Mouse (Mus musculus): ENCODE results near the gene Rps6kb2. TPM values are rescaled to one million over a fixed set of nuclear protein-coding genes. Genes with fewer than 3 reads are reported as not detected.
A peak's percentile ranks its signal among the peaks of the same experiment; 100 is the strongest.

Gene Rps6kb2
- polyA plus RNA-seq, 1 experiment from 2014 or later: 63.3 TPM

DNA sequence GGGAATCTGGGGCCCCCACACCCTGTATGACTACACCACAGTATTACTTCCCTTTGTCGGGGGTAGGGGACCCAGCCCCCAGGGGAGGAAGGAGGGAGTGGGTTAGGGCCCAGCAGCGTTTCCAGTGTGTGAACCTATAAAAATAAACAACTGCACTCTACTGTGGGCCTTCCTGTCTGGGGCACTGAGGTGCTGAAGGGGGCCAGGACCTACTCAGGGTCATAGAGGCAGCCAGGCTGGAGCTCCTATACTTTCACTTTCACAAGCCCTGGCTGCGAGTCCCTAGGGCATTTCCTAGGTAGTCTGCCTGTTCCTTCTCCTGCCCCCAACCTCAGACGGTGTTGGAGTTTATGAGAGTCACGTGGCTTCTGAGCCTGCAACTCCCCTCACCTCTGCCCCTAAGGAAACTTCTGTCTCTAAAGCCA is 49.3 kb downstream of the Rps6kb2 start:
- ATAC-seq (ENCODE audit: insufficient number of reproducible peaks, insufficient read depth, low FRiP score, low TSS enrichment, low read depth): peak; percentile 22; the same call in 1 of the 2 replicates
- peaks cover 19% of the 10 kb centered on the region for H3K4me1 ChIP-seq (replicated peaks)
- H3K9me3 ChIP-seq: no peaks in the 10 kb centered on the region
- peak overlapping the region; percentile 15; the same call in 1 of the 2 replicates for H3K4me2 ChIP-seq
- peak overlapping the region; percentile 4; the same call in 1 of the 2 replicates for H3K9ac ChIP-seq (replicated peaks)
- H3K27ac ChIP-seq: peak overlapping the region; percentile 83
- H3K27me3 ChIP-seq: no peaks in the 10 kb centered on the region
- peaks cover 74% of the 10 kb centered on the region for H3K36me3 ChIP-seq
- 23% methylated on average over 5 of the region's 5 CpGs for WGBS
- H3K4me3 ChIP-seq (replicated peaks): no peak overlapping the region

DNA sequence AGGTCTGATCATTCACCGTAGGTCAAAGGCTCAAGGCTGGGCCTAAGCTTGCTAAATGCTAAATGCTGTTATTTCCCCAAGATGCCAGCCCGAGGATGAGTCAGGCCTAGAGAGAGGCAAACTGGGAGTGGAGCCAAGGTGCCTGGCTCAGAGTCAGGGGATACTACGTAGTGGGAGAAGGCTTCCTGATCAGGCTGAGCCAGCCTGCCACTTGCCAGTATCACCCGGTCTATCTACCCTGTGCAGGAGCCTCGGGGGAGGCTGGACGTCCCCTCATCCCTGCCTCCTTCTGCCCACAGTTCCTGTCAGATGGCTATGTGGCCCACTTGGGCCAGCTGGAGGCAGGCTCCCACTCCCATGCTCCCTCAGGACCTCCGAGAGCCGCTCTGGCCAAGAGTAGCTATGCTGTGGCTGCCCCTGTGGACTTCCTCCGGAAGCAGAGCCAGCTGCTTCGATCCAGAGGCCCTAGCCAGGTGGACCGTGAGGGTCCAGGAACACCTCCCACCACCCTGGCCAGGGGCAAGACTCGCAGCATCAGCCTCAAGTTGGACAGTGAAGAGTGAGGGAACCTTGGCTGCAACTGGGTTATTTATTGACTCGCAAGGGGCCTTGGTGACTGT is 49.9 kb downstream of the Rps6kb2 start:
- Histone ChIP-seq H3K36me3 (peaks cover 71% of the 10 kb centered on the region), H3K27ac (peak overlapping the region; percentile 83), H3K4me2 (peak overlapping the region; percentile 15; the same call in 1 of the 2 replicates), H3K9me3 (no peaks in the 10 kb centered on the region), H3K4me1 (replicated peaks) (peaks cover 19% of the 10 kb centered on the region), H3K9ac (replicated peaks) (no peak overlapping the region; the same call in 1 of the 2 replicates), H3K27me3 (no peaks in the 10 kb centered on the region), H3K4me3 (replicated peaks) (no peak overlapping the region)
- 0 out of 2 replicates have a peak, but pooled peaks have one; percentile 14 for ATAC-seq (ENCODE audit: insufficient number of reproducible peaks, insufficient read depth, low FRiP score, low TSS enrichment, low read depth)
- 79% methylated on average over 13 of the region's 13 CpGs for WGBS

GRCm38 (mm10) chr19:4112063-4112960 is 50.8 kb downstream of the Rps6kb2 start:
- Histone ChIP-seq H3K4me3 (replicated peaks) (no peak overlapping the region), H3K4me2 (no peak overlapping the region), H3K36me3 (peaks cover 61% of the 10 kb centered on the region), H3K9me3 (no peaks in the 10 kb centered on the region), H3K27me3 (no peaks in the 10 kb centered on the region), H3K4me1 (replicated peaks) (peaks cover 19% of the 10 kb centered on the region), H3K27ac (no peak overlapping the region), H3K9ac (replicated peaks) (no peak overlapping the region)
- no peak for ATAC-seq (ENCODE audit: insufficient number of reproducible peaks, insufficient read depth, low FRiP score, low TSS enrichment, low read depth)
- WGBS: 93% methylated on average over 26 of the region's 26 CpGs

- Histone ChIP-seq H3K27me3 (no peaks in the 10 kb centered on the region), H3K4me2 (no peak overlapping the region), H3K36me3 (peaks cover 26% of the 10 kb centered on the region), H3K9me3 (no peaks in the 10 kb centered on the region), H3K4me3 (replicated peaks) (no peak overlapping the region), H3K4me1 (replicated peaks) (peaks cover 10% of the 10 kb centered on the region), H3K27ac (no peak overlapping the region), H3K9ac (replicated peaks) (no peak overlapping the region)
- no peak for ATAC-seq (ENCODE audit: insufficient number of reproducible peaks, insufficient read depth, low FRiP score, low TSS enrichment, low read depth)
- WGBS: 87% methylated on average over 9 of the region's 9 CpGs
Measured at GRCm38 (mm10) chr19:4108535-4108934, 54.6 kb downstream of the Rps6kb2 start.

DNA sequence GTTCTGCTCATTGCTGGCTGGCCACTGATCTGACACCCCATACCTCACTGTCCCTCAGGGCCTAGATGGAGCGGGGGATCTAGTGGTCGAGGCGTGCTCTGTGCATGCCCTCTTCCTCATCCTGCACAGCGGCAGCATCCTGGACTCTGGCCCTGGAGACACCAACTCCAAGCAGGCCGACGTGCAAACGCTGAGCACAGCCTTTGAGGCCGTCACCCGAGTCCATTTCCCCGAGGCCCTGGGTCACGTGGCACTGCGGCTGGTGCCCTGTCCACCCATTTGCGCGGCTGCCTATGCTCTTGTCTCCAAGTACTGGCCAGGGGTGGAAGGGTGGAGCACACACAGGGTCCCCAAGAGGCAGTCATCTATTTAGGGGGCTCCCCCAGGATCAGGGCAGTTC is 56.5 kb downstream of the Rps6kb2 start:
- Histone ChIP-seq H3K36me3 (peaks cover 10% of the 10 kb centered on the region), H3K27ac (no peak overlapping the region), H3K9me3 (no peaks in the 10 kb centered on the region), H3K4me2 (no peak overlapping the region), H3K4me3 (replicated peaks) (no peak overlapping the region), H3K27me3 (peaks cover 18% of the 10 kb centered on the region), H3K9ac (replicated peaks) (no peak overlapping the region), H3K4me1 (replicated peaks) (peaks cover 4% of the 10 kb centered on the region; the same call in 1 of the 2 replicates)
- WGBS: 88% methylated on average over 14 of the region's 14 CpGs
- no peak for ATAC-seq (ENCODE audit: insufficient number of reproducible peaks, insufficient read depth, low FRiP score, low TSS enrichment, low read depth)

DNA sequence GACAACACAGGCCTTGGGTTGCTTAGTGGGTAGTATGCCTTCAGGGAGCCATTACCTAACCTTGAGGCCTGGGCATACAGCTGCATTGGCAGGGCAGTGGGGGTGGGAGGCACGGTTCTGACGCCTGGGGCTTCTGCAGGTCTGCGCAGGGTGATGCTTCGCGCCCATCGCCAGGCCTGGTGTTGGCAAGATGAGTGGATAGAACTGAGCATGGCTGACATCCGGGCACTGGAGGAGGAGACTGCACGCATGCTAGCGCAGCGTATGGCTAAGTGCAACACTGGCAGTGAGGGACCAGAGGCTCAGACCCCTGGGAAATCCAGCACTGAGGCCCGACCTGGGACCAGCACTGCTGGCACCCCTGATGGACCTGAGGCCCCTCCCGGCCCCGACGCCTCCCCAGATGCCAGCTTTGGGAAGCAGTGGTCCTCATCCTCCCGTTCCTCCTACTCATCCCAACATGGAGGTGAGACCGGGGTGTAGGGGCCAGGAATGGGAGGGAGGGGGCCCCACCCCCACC is 58.4 kb downstream of the Rps6kb2 start:
- no peak overlapping the region for H3K27ac ChIP-seq

More for the DNA sequence above, 58.4 kb downstream of the Rps6kb2 start:
- ATAC-seq (ENCODE audit: insufficient number of reproducible peaks, insufficient read depth, low FRiP score, low TSS enrichment, low read depth): no peak
- Histone ChIP-seq H3K36me3 (peaks cover 6% of the 10 kb centered on the region; the same call in 1 of the 2 replicates), H3K4me1 (replicated peaks) (peaks cover 23% of the 10 kb centered on the region), H3K9ac (replicated peaks) (peak overlapping the region; percentile 18; the same call in 1 of the 2 replicates), H3K4me3 (replicated peaks) (no peak overlapping the region), H3K4me2 (no peak overlapping the region), H3K9me3 (no peaks in the 10 kb centered on the region), H3K27me3 (peaks cover 37% of the 10 kb centered on the region)
- WGBS: 90% methylated on average over 16 of the region's 16 CpGs

Other genes with a start within 250 kb of the Rps6kb2 start
- gene Aldh3b1, start 233.5 kb downstream of the Rps6kb2 start, polyA plus RNA-seq (2016; fragmentation: Nextera tagmentation; extraction: Ambion mirVana): 0.60 and 0.65 TPM in 2 replicates
- 11.7 and 12.1 TPM in 2 replicates for gene Unc93b1, start 228.2 kb downstream of the Rps6kb2 start, polyA plus RNA-seq (2016; fragmentation: Nextera tagmentation; extraction: Ambion mirVana)
- not detected in 2 replicates for gene Aldh3b3, start 204.7 kb downstream of the Rps6kb2 start, polyA plus RNA-seq (2016; fragmentation: Nextera tagmentation; extraction: Ambion mirVana)
- gene Aldh3b2, start 191.0 kb downstream of the Rps6kb2 start, polyA plus RNA-seq (2016; fragmentation: Nextera tagmentation; extraction: Ambion mirVana): 2.7 and 3.6 TPM in 2 replicates
- gene Acy3, start 176.8 kb downstream of the Rps6kb2 start, polyA plus RNA-seq (2016; fragmentation: Nextera tagmentation; extraction: Ambion mirVana): 3.6 and 3.7 TPM in 2 replicates
- not detected in 2 replicates for gene Tbx10, start 170.6 kb downstream of the Rps6kb2 start, polyA plus RNA-seq (2016; fragmentation: Nextera tagmentation; extraction: Ambion mirVana)
- 30.8 and 31.5 TPM in 2 replicates for gene Nudt8, start 162.8 kb downstream of the Rps6kb2 start, polyA plus RNA-seq (2016; fragmentation: Nextera tagmentation; extraction: Ambion mirVana)
- 4.6 and 5.5 TPM in 2 replicates for gene Gm49405, start 162.7 kb downstream of the Rps6kb2 start, polyA plus RNA-seq (2016; fragmentation: Nextera tagmentation; extraction: Ambion mirVana)
- 6.8 and 7.6 TPM in 2 replicates for gene Doc2g, start 160.0 kb downstream of the Rps6kb2 start, polyA plus RNA-seq (2016; fragmentation: Nextera tagmentation; extraction: Ambion mirVana)
- 180 and 201 TPM in 2 replicates for gene Ndufv1, start 150.5 kb downstream of the Rps6kb2 start, polyA plus RNA-seq (2016; fragmentation: Nextera tagmentation; extraction: Ambion mirVana)
- 476 and 504 TPM in 2 replicates for gene Gstp1, start 125.4 kb downstream of the Rps6kb2 start, polyA plus RNA-seq (2016; fragmentation: Nextera tagmentation; extraction: Ambion mirVana)
- gene Gstp2, start 117.3 kb downstream of the Rps6kb2 start, polyA plus RNA-seq (2016; fragmentation: Nextera tagmentation; extraction: Ambion mirVana): 1.8 and 10.6 TPM in 2 replicates
- gene Gstp3, start 103.8 kb downstream of the Rps6kb2 start, polyA plus RNA-seq (2016; fragmentation: Nextera tagmentation; extraction: Ambion mirVana): not detected in 2 replicates
- not detected in 2 replicates for gene Cabp2, start 81.8 kb downstream of the Rps6kb2 start, polyA plus RNA-seq (2016; fragmentation: Nextera tagmentation; extraction: Ambion mirVana)
- gene Cdk2ap2, start 66.2 kb downstream of the Rps6kb2 start, polyA plus RNA-seq (2016; fragmentation: Nextera tagmentation; extraction: Ambion mirVana): 66.9 and 67.1 TPM in 2 replicates
- 11.6 and 13.0 TPM in 2 replicates for gene Pitpnm1, start 63.4 kb downstream of the Rps6kb2 start, polyA plus RNA-seq (2016; fragmentation: Nextera tagmentation; extraction: Ambion mirVana)
- gene Aip, start 37.5 kb downstream of the Rps6kb2 start, polyA plus RNA-seq (2016; fragmentation: Nextera tagmentation; extraction: Ambion mirVana): 86.5 and 87.5 TPM in 2 replicates
- gene Gpr152, start 23.6 kb downstream of the Rps6kb2 start, polyA plus RNA-seq (2016; fragmentation: Nextera tagmentation; extraction: Ambion mirVana): not detected in 2 replicates
- gene Cabp4, start 19.3 kb downstream of the Rps6kb2 start, polyA plus RNA-seq (2016; fragmentation: Nextera tagmentation; extraction: Ambion mirVana): 0.12 and 0.14 TPM in 2 replicates
- 125 and 131 TPM in 2 replicates for gene Coro1b, start 14.7 kb downstream of the Rps6kb2 start, polyA plus RNA-seq (2016; fragmentation: Nextera tagmentation; extraction: Ambion mirVana)
- 1.3 and 1.4 TPM in 2 replicates for gene Ptprcap, start 9.8 kb downstream of the Rps6kb2 start, polyA plus RNA-seq (2016; fragmentation: Nextera tagmentation; extraction: Ambion mirVana)
- 2.3 and 3.1 TPM in 2 replicates for gene Carns1, start 12.1 kb upstream of the Rps6kb2 start, polyA plus RNA-seq (2016; fragmentation: Nextera tagmentation; extraction: Ambion mirVana)
- gene Tbc1d10c, start 27.9 kb upstream of the Rps6kb2 start, polyA plus RNA-seq (2016; fragmentation: Nextera tagmentation; extraction: Ambion mirVana): 0.60 and 1.5 TPM in 2 replicates
- gene Ppp1ca, start 28.7 kb upstream of the Rps6kb2 start, polyA plus RNA-seq (2016; fragmentation: Nextera tagmentation; extraction: Ambion mirVana): 834 and 845 TPM in 2 replicates
- gene Rad9a, start 38.3 kb upstream of the Rps6kb2 start, polyA plus RNA-seq (2016; fragmentation: Nextera tagmentation; extraction: Ambion mirVana): 38.4 and 44.9 TPM in 2 replicates
- gene Clcf1, start 50.9 kb upstream of the Rps6kb2 start, polyA plus RNA-seq (2016; fragmentation: Nextera tagmentation; extraction: Ambion mirVana): 8.6 and 9.1 TPM in 2 replicates
- not detected in 2 replicates for gene AC109138.7, start 51.0 kb upstream of the Rps6kb2 start, polyA plus RNA-seq (2016; fragmentation: Nextera tagmentation; extraction: Ambion mirVana)
- gene Pold4, start 68.5 kb upstream of the Rps6kb2 start, polyA plus RNA-seq (2016; fragmentation: Nextera tagmentation; extraction: Ambion mirVana): 13.8 and 16.2 TPM in 2 replicates
- gene Ssh3, start 105.8 kb upstream of the Rps6kb2 start, polyA plus RNA-seq (2016; fragmentation: Nextera tagmentation; extraction: Ambion mirVana): 9.1 and 11.6 TPM in 2 replicates
- gene Ankrd13d, start 119.8 kb upstream of the Rps6kb2 start, polyA plus RNA-seq (2016; fragmentation: Nextera tagmentation; extraction: Ambion mirVana): 12.6 and 12.9 TPM in 2 replicates
- 15.6 and 16.1 TPM in 2 replicates for gene Grk2, start 142.9 kb upstream of the Rps6kb2 start, polyA plus RNA-seq (2016; fragmentation: Nextera tagmentation; extraction: Ambion mirVana)
- gene Kdm2a, start 234.9 kb upstream of the Rps6kb2 start, polyA plus RNA-seq (2016; fragmentation: Nextera tagmentation; extraction: Ambion mirVana): 56.3 and 63.9 TPM in 2 replicates

Measured in limb, embryonic 12.5 days (tissue).